ENCODE assay signal across 8 mouse cellular contexts in the genomic region with DNA sequence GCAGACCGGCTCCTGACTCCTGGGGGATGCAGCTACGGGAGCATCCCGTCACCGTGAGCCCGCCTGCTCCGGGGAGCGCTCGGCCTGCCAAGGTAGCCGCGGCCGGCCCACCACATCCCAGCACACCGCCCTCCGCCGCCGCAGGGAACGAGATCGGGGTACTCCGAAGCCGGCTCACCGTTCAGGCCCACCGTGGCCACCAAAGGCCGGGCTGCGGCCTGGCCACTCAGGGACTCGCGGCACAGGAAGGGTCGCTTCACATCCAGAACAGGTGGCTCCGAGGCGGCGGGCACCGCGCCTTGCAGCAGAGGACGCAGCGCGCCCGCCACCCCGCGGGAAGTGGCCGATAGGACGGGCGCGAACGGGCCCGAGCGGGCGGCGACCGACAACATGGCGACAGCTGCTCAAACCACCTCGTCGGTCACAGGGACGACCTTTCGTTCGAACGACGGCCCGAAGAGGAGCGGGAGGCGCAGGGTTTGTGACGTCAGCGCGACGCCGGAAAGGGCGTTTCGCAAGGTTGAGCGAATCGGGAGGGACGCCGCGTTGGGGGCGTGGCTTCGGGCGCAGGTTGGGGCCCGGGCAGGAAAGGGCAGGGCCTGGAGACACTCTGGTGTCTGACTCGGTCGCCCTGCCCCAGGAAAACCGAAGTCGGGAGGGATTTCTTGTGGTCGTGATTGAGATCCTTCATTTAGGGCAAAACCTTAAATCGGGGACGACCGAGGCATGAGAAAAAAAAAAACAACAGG. TPM values are rescaled to one million over a fixed set of nuclear protein-coding genes. Genes with fewer than 3 reads are reported as not detected.
A peak's percentile ranks its signal among the peaks of the same experiment; 100 is the strongest.
DNase-seq lines count a peak whose midpoint lies in the region; ATAC-seq and TF ChIP-seq lines count a peak whose summit lies in the region.

A gene (minus strand): TSS at position 507 of the 749 bp plus-strand sequence.

- peak; percentile 91 for TF ChIP-seq POLR2A in heart, adult 2 months (IDR thresholded peaks at IDR 0.05; ENCODE audit: insufficient read depth, low read depth, low read length)

- peaks cover 9% of the 10 kb centered on the region for H3K36me3 ChIP-seq in embryonic facial prominence, embryonic 14.5 days (ENCODE audit: control insufficient read depth, insufficient read depth, low read length)
- peaks cover 9% of the 10 kb centered on the region for H3K36me3 ChIP-seq in heart, adult 2 months (ENCODE audit: control insufficient read depth, insufficient read depth, low read length)
- H3K36me3 ChIP-seq in limb, embryonic 13.5 days: peaks cover 9% of the 10 kb centered on the region
- 0 out of 2 replicates have a peak, but pooled peaks cover 5% of the 10 kb centered on the region for H3K36me3 ChIP-seq in midbrain, embryonic 16.5 days (ENCODE audit: control insufficient read depth, insufficient read depth, low read length)

- peak within 1 kb of the TSS; percentile 98 for H3K9ac ChIP-seq in embryonic facial prominence, embryonic 14.5 days (ENCODE audit: low read depth, low read length)
- peak within 1 kb of the TSS; percentile 99 for H3K9ac ChIP-seq in heart, adult 2 months (ENCODE audit: low read depth, low read length)
- peak within 1 kb of the TSS; percentile 94 for H3K9ac ChIP-seq in limb, embryonic 13.5 days
- peak within 1 kb of the TSS; percentile 84 for H3K9ac ChIP-seq in midbrain, embryonic 16.5 days (ENCODE audit: low read depth, low read length)

- H3K27ac ChIP-seq in embryonic facial prominence, embryonic 14.5 days (replicated peaks; ENCODE audit: low read depth, low read length): peak within 1 kb of the TSS; percentile 81
- H3K27ac ChIP-seq in heart, adult 2 months: peak within 1 kb of the TSS; percentile 98
- H3K27ac ChIP-seq in limb, embryonic 13.5 days: peak within 1 kb of the TSS; percentile 33; the same call in 1 of the 2 replicates
- H3K27ac ChIP-seq in midbrain, embryonic 16.5 days (ENCODE audit: low read length): peak within 1 kb of the TSS; percentile 83

- H3K27me3 ChIP-seq in embryonic facial prominence, embryonic 14.5 days (replicated peaks; ENCODE audit: control insufficient read depth, insufficient read depth, low read length): no peaks in the 10 kb centered on the region
- no peaks in the 10 kb centered on the region for H3K27me3 ChIP-seq in heart, adult 2 months (ENCODE audit: control insufficient read depth, insufficient read depth, low read length)
- no peaks in the 10 kb centered on the region for H3K27me3 ChIP-seq in limb, embryonic 13.5 days
- H3K27me3 ChIP-seq in midbrain, embryonic 16.5 days (ENCODE audit: control insufficient read depth, insufficient read depth, low read depth, low read length): no peaks in the 10 kb centered on the region

- intact Hi-C loops in heart, adult 2 months (cut with DNase I): loop anchor here (5.0 kb wide), 4 partner anchors 112 to 442 kb away; a partner anchor contains a TSS

- peaks cover 5% of the 10 kb centered on the region for H3K79me2 ChIP-seq in heart, adult 2 months (replicated peaks; ENCODE audit: control insufficient read depth, insufficient read depth, low read length)

- TF ChIP-seq EP300 in heart, adult 2 months (IDR thresholded peaks at IDR 0.05; ENCODE audit: insufficient read depth, low read depth, low read length): peak; percentile 79; the same call in 1 of the 2 replicates

- peak within 1 kb of the TSS; percentile 76 for H3K4me2 ChIP-seq in embryonic facial prominence, embryonic 14.5 days (ENCODE audit: low read depth, low read length)
- peak within 1 kb of the TSS; percentile 83 for H3K4me2 ChIP-seq in limb, embryonic 13.5 days (replicated peaks)
- peak within 1 kb of the TSS; percentile 91 for H3K4me2 ChIP-seq in midbrain, embryonic 16.5 days (ENCODE audit: low read length)

- peaks cover 11% of the 10 kb centered on the region for H3K4me1 ChIP-seq in embryonic facial prominence, embryonic 14.5 days (ENCODE audit: control insufficient read depth, insufficient read depth, low read length)
- peaks cover 1% of the 10 kb centered on the region; the same call in 1 of the 2 replicates for H3K4me1 ChIP-seq in heart, adult 2 months (ENCODE audit: control insufficient read depth, insufficient read depth, low read length)
- peaks cover 15% of the 10 kb centered on the region for H3K4me1 ChIP-seq in limb, embryonic 13.5 days
- H3K4me1 ChIP-seq in midbrain, embryonic 16.5 days (ENCODE audit: control insufficient read depth, insufficient read depth, low read length): peaks cover 23% of the 10 kb centered on the region

- peak within 1 kb of the TSS; percentile 99 for H3K4me3 ChIP-seq in embryonic facial prominence, embryonic 14.5 days (ENCODE audit: low read depth, low read length)
- H3K4me3 ChIP-seq in heart, adult 2 months: peak within 1 kb of the TSS; percentile 94
- peak within 1 kb of the TSS; percentile 99 for H3K4me3 ChIP-seq in limb, embryonic 13.5 days
- peak within 1 kb of the TSS; percentile 82 for H3K4me3 ChIP-seq in midbrain, embryonic 16.5 days (ENCODE audit: low read depth, low read length)

- TF ChIP-seq CTCF in heart, adult 2 months (IDR thresholded peaks at IDR 0.05): 0 out of 2 replicates have a peak, but pooled peaks have one; percentile 5

- H3K9me3 ChIP-seq in embryonic facial prominence, embryonic 14.5 days (ENCODE audit: control insufficient read depth, low read length): no peaks in the 10 kb centered on the region
- H3K9me3 ChIP-seq in limb, embryonic 13.5 days: no peaks in the 10 kb centered on the region
- H3K9me3 ChIP-seq in midbrain, embryonic 16.5 days (replicated peaks; ENCODE audit: control insufficient read depth, low read length, poor library complexity, severe bottlenecking): no peaks in the 10 kb centered on the region

- ATAC-seq in embryonic facial prominence, embryonic 14.5 days (ENCODE audit: low read depth): peak; percentile 99
- ATAC-seq in limb, embryonic 13.5 days (ENCODE audit: low FRiP score, low read depth): peak; percentile 99
- ATAC-seq in midbrain, embryonic 16.5 days: peak; percentile 100

- peak; percentile 94 for DNase-seq in 3T3-L1 (ENCODE audit: low read depth, low spot score)
- peak; percentile 94 to 95 for DNase-seq in adrenal gland, postnatal 4 days (ENCODE audit: low spot score in 2 of 2)
- peak; percentile 98 for DNase-seq in embryonic facial prominence, embryonic 14.5 days (ENCODE audit: low spot score)
- DNase-seq in heart, adult 2 months: peak; percentile 98 to 99
- DNase-seq in kidney, adult 8-10 months: peak; percentile 97
- DNase-seq in spleen, postnatal 10 days (ENCODE audit: low spot score in 2 of 2): peak; percentile 96 to 100

- WGBS in embryonic facial prominence, embryonic 14.5 days: 0% methylated on average over 41 of the region's 82 CpGs
- WGBS in heart, adult 2 months: under 1% methylated on average over 82 of the region's 82 CpGs
- WGBS in limb, embryonic 13.5 days: under 1% methylated on average over 82 of the region's 82 CpGs
- under 1% methylated on average over 79 of the region's 82 CpGs for WGBS in midbrain, embryonic 16.5 days

RNA-seq across cellular contexts. Expression of the gene that starts here (rescaled TPM):
- total RNA-seq in adrenal gland, postnatal 4 days (2021): 100 to 1,000 TPM; 252 to 259 TPM
- polyA plus RNA-seq in embryonic facial prominence, embryonic 14.5 days (2014; fragmentation: Nextera tagmentation; extraction: Ambion mirVana): 218 and 252 TPM in 2 replicates
- total RNA-seq in heart, adult 2 months (2021): 1,000 to 10,000 TPM; 1,072 to 1,223 TPM
- polyA plus RNA-seq in heart, adult 2 months (2012; rRNA removed): 717 and 971 TPM in 2 replicates
- 191 and 193 TPM in 2 replicates for polyA plus RNA-seq in limb, embryonic 13.5 days (2015; fragmentation: Nextera tagmentation; extraction: Ambion mirVana)
- polyA plus RNA-seq in midbrain, embryonic 16.5 days (2015; fragmentation: Nextera tagmentation; extraction: Ambion mirVana): 270 and 283 TPM in 2 replicates

Comparison
In these comparisons a context has a peak if more than half of its experiments do, and no peak if none do; other contexts are left out.
1. Peak in every context shown above with its lines: DNase-seq, ATAC-seq, H3K4me3 ChIP-seq and H3K27ac ChIP-seq.
2. RNA of the gene that starts here (total RNA-seq): 1,072 to 1,223 TPM in heart, adult 2 months; 252 to 259 TPM in adrenal gland, postnatal 4 days; every median in the first group is over 4 times any median in the second.
3. H3K27ac ChIP-seq: peak in every context shown above with its lines; median percentile 98 in heart, adult 2 months; 83 in midbrain, embryonic 16.5 days; 81 in embryonic facial prominence, embryonic 14.5 days; 33 in limb, embryonic 13.5 days.